Mouse (Mus musculus) kidney, adult 18-20 months (tissue): Measurements from ENCODE around the gene Hspbp1.

Experiments used
- DNase-seq: peaks from one replicate; pipeline ENCODE4 v3.0.0; 2021

The Hspbp1 gene

GRCm38 (mm10) chr7:4625928-4626327, 58.9 kb downstream of the Hspbp1 start:
- DNase-seq: no peak

GRCm38 (mm10) chr7:4624343-4624742, 60.5 kb downstream of the Hspbp1 start:
- DNase-seq: peak; percentile 17

- DNase-seq: peak; percentile 65
Measured at GRCm38 (mm10) chr7:4623544-4624189, 61.2 kb downstream of the Hspbp1 start.

GRCm38 (mm10) chr7:4619979-4620378, 64.9 kb downstream of the Hspbp1 start:
- peak; percentile 19 for DNase-seq

GRCm38 (mm10) chr7:4613740-4614403, 71.0 kb downstream of the Hspbp1 start:
- no peak for DNase-seq

GRCm38 (mm10) chr7:4612956-4613355, 71.9 kb downstream of the Hspbp1 start:
- DNase-seq: no peak

GRCm38 (mm10) chr7:4612386-4612785, 72.5 kb downstream of the Hspbp1 start:
- no peak for DNase-seq

GRCm38 (mm10) chr7:4611921-4612341, 72.9 kb downstream of the Hspbp1 start:
- no peak for DNase-seq

GRCm38 (mm10) chr7:4611511-4611910, 73.4 kb downstream of the Hspbp1 start:
- DNase-seq: no peak
